Mouse (Mus musculus) olfactory bulb, adult 2 months (tissue): ENCODE results near the gene Gng2. TPM values are rescaled to one million over a fixed set of nuclear protein-coding genes. Genes with fewer than 3 reads are reported as not detected.

Source experiments
- H3K27ac ChIP-seq: fragments of 200-500 bp; 2 replicates; pipeline ENCODE4 v1.5.1; 2012; ENCODE audit warnings: low read depth, low read length; ENCODE audit not compliant: insufficient read depth
- H3K4me1 ChIP-seq: fragments of 200-500 bp; 2 replicates; pipeline ENCODE4 v1.6.1; 2012; ENCODE audit warnings: low read length; ENCODE audit not compliant: control insufficient read depth, insufficient read depth
- H3K4me3 ChIP-seq: fragments of 200-500 bp; 2 replicates; pipeline ENCODE4 v1.5.1; 2012; ENCODE audit warnings: mild to moderate bottlenecking, low read depth, low read length, moderate library complexity; ENCODE audit not compliant: insufficient read depth
- CTCF ChIP-seq: fragments of 200-500 bp; IDR thresholded peaks from 2 replicates; pipeline ENCODE4 v1.5.1; 2012; ENCODE audit warnings: low read depth, mild to moderate bottlenecking, low read length, moderate library complexity; ENCODE audit not compliant: insufficient read depth
- POLR2A ChIP-seq: fragments of 200-500 bp; IDR thresholded peaks from 2 replicates; pipeline ENCODE4 v1.6.1; 2012; ENCODE audit warnings: mild to moderate bottlenecking, low read depth, low read length, moderate library complexity; ENCODE audit not compliant: insufficient read depth
- WGBS: fragments of 180-500 bp; shearing (Covaris S2); methylation state at CpG from one replicate; pipeline ENCODE4 v1.1.7; 2018; 5-methylcytosine and 5-hydroxymethylcytosine counted together
- polyA plus RNA-seq: library from polyadenylated mRNA; stranded (reverse); fragments of >200 nt; gene quantifications from 2 replicates; pipeline ENCODE4 v1.2.4, GENCODE M21; 2012; ENCODE audit warnings: low replicate concordance; ENCODE audit not compliant: missing spikeins, insufficient read depth, insufficient read length

The Gng2 gene
- polyA plus RNA-seq, 1 experiment = not detected

- Histone ChIP-seq H3K4me1 (no peaks in the 10 kb centered on the region), H3K4me3 (no peak overlapping the region), H3K27ac (no peak overlapping the region)
- 80% methylated on average over 5 of the region's 5 CpGs for WGBS
- TF ChIP-seq POLR2A (no peak), CTCF (no peak)
Observed at GRCm38 (mm10) chr14:19994068-19994467, 16.6 kb upstream of the Gng2 start.

- H3K4me3 ChIP-seq = no peak overlapping the region
- H3K27ac ChIP-seq = no peak overlapping the region
- no peaks in the 10 kb centered on the region for H3K4me1 ChIP-seq
- TF ChIP-seq CTCF (no peak), POLR2A (no peak)
- 88% methylated on average over 3 of the region's 3 CpGs for WGBS
Observed at GRCm38 (mm10) chr14:19993570-19993883, 16.1 kb upstream of the Gng2 start.

GRCm38 (mm10) chr14:19992873-19993569 lies 15.6 kb upstream of the Gng2 start:
- WGBS = 90% methylated on average over 8 of the region's 8 CpGs
- Histone ChIP-seq H3K27ac (no peak overlapping the region), H3K4me1 (no peaks in the 10 kb centered on the region), H3K4me3 (no peak overlapping the region)
- no peak for TF ChIP-seq POLR2A
- no peak for TF ChIP-seq CTCF

GRCm38 (mm10) chr14:19991861-19992260 lies 14.4 kb upstream of the Gng2 start:
- no peak for TF ChIP-seq CTCF
- no peak for TF ChIP-seq POLR2A
- H3K4me3 ChIP-seq = no peak overlapping the region
- no peak overlapping the region for H3K27ac ChIP-seq
- 39% methylated on average over 3 of the region's 3 CpGs for whole genome bisulfite sequencing
- H3K4me1 ChIP-seq = peaks cover 2% of the 10 kb centered on the region

GRCm38 (mm10) chr14:19990436-19990993 lies 13.1 kb upstream of the Gng2 start:
- Histone ChIP-seq H3K4me1 (peaks cover 12% of the 10 kb centered on the region), H3K4me3 (no peak overlapping the region), H3K27ac (no peak overlapping the region)
- TF ChIP-seq CTCF = no peak
- TF ChIP-seq POLR2A = no peak
- 80% methylated on average over 1 of the region's 1 CpGs for WGBS

GRCm38 (mm10) chr14:19988410-19988809 lies 11.0 kb upstream of the Gng2 start:
- no peak overlapping the region for H3K27ac ChIP-seq
- TF ChIP-seq CTCF = no peak
- no peak for TF ChIP-seq POLR2A
- WGBS = 99% methylated on average over 3 of the region's 3 CpGs

GRCm38 (mm10) chr14:19987358-19987834 lies 10.0 kb upstream of the Gng2 start:
- 8% methylated on average over 8 of the region's 8 CpGs for WGBS

More at GRCm38 (mm10) chr14:19988410-19988809, 11.0 kb upstream of the Gng2 start:
- H3K4me3 ChIP-seq = no peak overlapping the region
- peaks cover 25% of the 10 kb centered on the region for H3K4me1 ChIP-seq

GRCm38 (mm10) chr14:19986614-19987357 lies 9.4 kb upstream of the Gng2 start:
- Histone ChIP-seq H3K4me1 (peaks cover 25% of the 10 kb centered on the region), H3K27ac (peak overlapping the region; percentile 75), H3K4me3 (0 out of 2 replicates have a peak overlapping the region, but pooled peaks have one; percentile 26)
- WGBS = 18% methylated on average over 13 of the region's 13 CpGs
- no peak for TF ChIP-seq CTCF
- no peak for TF ChIP-seq POLR2A

More at GRCm38 (mm10) chr14:19987358-19987834, 10.0 kb upstream of the Gng2 start:
- Histone ChIP-seq H3K4me3 (peak overlapping the region; percentile 26; the same call in 1 of the 2 replicates), H3K27ac (peak overlapping the region; percentile 27), H3K4me1 (peaks cover 25% of the 10 kb centered on the region)
- no peak for TF ChIP-seq POLR2A
- TF ChIP-seq CTCF = no peak
